Mouse (Mus musculus): ENCODE data around the gene Elmo3. TPM values are rescaled to one million over a fixed set of nuclear protein-coding genes. Genes with fewer than 3 reads are reported as not detected.

Elmo3 gene
- total and polyA plus RNA-seq, 2 experiments from 2014 or later = 0.71 to 0.81 TPM

GRCm38 (mm10) chr8:105342768-105343167 lies 37.4 kb downstream of the Elmo3 start:
- H3K36me3 ChIP-seq (ENCODE audit: insufficient read depth, low read length) = no peaks in the 10 kb centered on the region

GRCm38 (mm10) chr8:105343791-105344574 lies 38.6 kb downstream of the Elmo3 start:
- Histone ChIP-seq H3K27ac (ENCODE audit: low read depth, low read length) (no peak overlapping the region), H3K9me3 (ENCODE audit: low read length) (no peaks in the 10 kb centered on the region), H3K4me3 (ENCODE audit: low read depth, low read length) (no peak overlapping the region), H3K4me2 (ENCODE audit: low read depth, low read length, poor library complexity, severe bottlenecking) (no peak overlapping the region), H3K36me3 (ENCODE audit: insufficient read depth, low read length) (no peaks in the 10 kb centered on the region), H3K9ac (replicated peaks; ENCODE audit: low read length, poor library complexity, severe bottlenecking) (no peak overlapping the region), H3K27me3 (ENCODE audit: insufficient read depth, low read length) (no peaks in the 10 kb centered on the region), H3K4me1 (ENCODE audit: insufficient read depth, low read length) (0 out of 2 replicates have a peak, but pooled peaks cover 2% of the 10 kb centered on the region)
- WGBS = 73% methylated on average over 8 of the region's 8 CpGs
- TF ChIP-seq CTCF (IDR thresholded peaks at IDR 0.05) = no peak
- ATAC-seq (ENCODE audit: low FRiP score) (no peak), DNase-seq (ENCODE audit: low spot score) (no peak)

More at GRCm38 (mm10) chr8:105342768-105343167, 37.4 kb downstream of the Elmo3 start:
- H3K4me2 ChIP-seq (ENCODE audit: low read depth, low read length, poor library complexity, severe bottlenecking) = no peak overlapping the region
- H3K27ac ChIP-seq (ENCODE audit: low read depth, low read length) = no peak overlapping the region
- H3K27me3 ChIP-seq (ENCODE audit: insufficient read depth, low read length) = no peaks in the 10 kb centered on the region
- no peak for DNase-seq (ENCODE audit: low spot score)
- no peak for TF ChIP-seq CTCF (IDR thresholded peaks at IDR 0.05)
- H3K9me3 ChIP-seq (ENCODE audit: low read length) = no peaks in the 10 kb centered on the region
- no peak overlapping the region for H3K4me3 ChIP-seq (ENCODE audit: low read depth, low read length)
- H3K4me1 ChIP-seq (ENCODE audit: insufficient read depth, low read length) = 0 out of 2 replicates have a peak, but pooled peaks cover 2% of the 10 kb centered on the region
- 85% methylated on average over 4 of the region's 4 CpGs for WGBS
- ATAC-seq (ENCODE audit: low FRiP score) = no peak
- H3K9ac ChIP-seq (replicated peaks; ENCODE audit: low read length, poor library complexity, severe bottlenecking) = no peak overlapping the region

GRCm38 (mm10) chr8:105345061-105345975 lies 39.9 kb downstream of the Elmo3 start:
- Histone ChIP-seq H3K27ac (ENCODE audit: low read depth, low read length) (no peak overlapping the region), H3K9ac (replicated peaks; ENCODE audit: low read length, poor library complexity, severe bottlenecking) (no peak overlapping the region), H3K9me3 (ENCODE audit: low read length) (no peaks in the 10 kb centered on the region), H3K36me3 (ENCODE audit: insufficient read depth, low read length) (no peaks in the 10 kb centered on the region), H3K4me3 (ENCODE audit: low read depth, low read length) (no peak overlapping the region), H3K4me1 (ENCODE audit: insufficient read depth, low read length) (0 out of 2 replicates have a peak, but pooled peaks cover 2% of the 10 kb centered on the region), H3K4me2 (ENCODE audit: low read depth, low read length, poor library complexity, severe bottlenecking) (no peak overlapping the region), H3K27me3 (ENCODE audit: insufficient read depth, low read length) (no peaks in the 10 kb centered on the region)
- ATAC-seq (ENCODE audit: low FRiP score) (no peak), DNase-seq (ENCODE audit: low spot score) (no peak)
- TF ChIP-seq CTCF (IDR thresholded peaks at IDR 0.05) = no peak
- WGBS = 79% methylated on average over 7 of the region's 7 CpGs

- H3K4me2 ChIP-seq (ENCODE audit: low read depth, low read length, poor library complexity, severe bottlenecking) = peak overlapping the region; percentile 96
- H3K4me1 ChIP-seq (ENCODE audit: insufficient read depth, low read length) = peaks cover 6% of the 10 kb centered on the region; the same call in 1 of the 2 replicates
- H3K9me3 ChIP-seq (ENCODE audit: low read length) = no peaks in the 10 kb centered on the region
- H3K4me3 ChIP-seq (ENCODE audit: low read depth, low read length) = peak overlapping the region; percentile 73
- no peaks in the 10 kb centered on the region for H3K36me3 ChIP-seq (ENCODE audit: insufficient read depth, low read length)
- ATAC-seq (ENCODE audit: low FRiP score) (no peak), DNase-seq (ENCODE audit: low spot score) (no peak)
- WGBS = 2% methylated on average over 29 of the region's 34 CpGs
- peak overlapping the region; percentile 36; the same call in 1 of the 2 replicates for H3K9ac ChIP-seq (replicated peaks; ENCODE audit: low read length, poor library complexity, severe bottlenecking)
- no peak overlapping the region; the same call in 1 of the 2 replicates for H3K27ac ChIP-seq (ENCODE audit: low read depth, low read length)
- TF ChIP-seq CTCF (IDR thresholded peaks at IDR 0.05) = no peak
- no peaks in the 10 kb centered on the region for H3K27me3 ChIP-seq (ENCODE audit: insufficient read depth, low read length)
Observed at GRCm38 (mm10) chr8:105346611-105347427, 41.4 kb downstream of the Elmo3 start.

- peak; percentile 95 for DNase-seq (ENCODE audit: low spot score)
- no peaks in the 10 kb centered on the region for H3K9me3 ChIP-seq (ENCODE audit: low read length)
- H3K27ac ChIP-seq (ENCODE audit: low read depth, low read length) = peak within 1 kb of the TSS; percentile 84
- H3K27me3 ChIP-seq (ENCODE audit: insufficient read depth, low read length) = no peaks in the 10 kb centered on the region
- WGBS = under 1% methylated on average over 52 of the region's 53 CpGs
- TF ChIP-seq CTCF (IDR thresholded peaks at IDR 0.05) = peak; percentile 39
- H3K4me2 ChIP-seq (ENCODE audit: low read depth, low read length, poor library complexity, severe bottlenecking) = peak within 1 kb of the TSS; percentile 96
- peak within 1 kb of the TSS; percentile 77 for H3K9ac ChIP-seq (replicated peaks; ENCODE audit: low read length, poor library complexity, severe bottlenecking)
- H3K4me3 ChIP-seq (ENCODE audit: low read depth, low read length) = peak within 1 kb of the TSS; percentile 73
- ATAC-seq (ENCODE audit: low FRiP score) = peak; percentile 75
- H3K4me1 ChIP-seq (ENCODE audit: insufficient read depth, low read length) = peaks cover 6% of the 10 kb centered on the region; the same call in 1 of the 2 replicates
- H3K36me3 ChIP-seq (ENCODE audit: insufficient read depth, low read length) = no peaks in the 10 kb centered on the region
Observed at GRCm38 (mm10) chr8:105347428-105348221, 42.2 kb downstream of the Elmo3 start, which contains the start of gene Fhod1. Gene Fhod1 (minus strand): TSS chr8:105347953.
